Mouse (Mus musculus): ENCODE data around the gene Pde10a. TPM values are rescaled to one million over a fixed set of nuclear protein-coding genes. Genes with fewer than 3 reads are reported as not detected.

The Pde10a gene
- total RNA-seq (2021), result 1 to 10 TPM; 2.5 to 4.5 TPM

GRCm38 (mm10) chr17:8525225-8525721 is at the start of gene Pde10a:
TSS of gene Pde10a (plus strand) at chr17:8525372.
- intact Hi-C loops (cut with DNase I), result no loop called here
- DNase-seq (ENCODE audit: low spot score), result no peak

- intact Hi-C loops (cut with DNase I), result no loop called here
- no peak for DNase-seq (ENCODE audit: low spot score)
Observed at GRCm38 (mm10) chr17:8478554-8478953, 46.6 kb upstream of the Pde10a start.

- DNase-seq (ENCODE audit: low spot score), result no peak
- intact Hi-C loops (cut with DNase I), result no loop called here
Observed at GRCm38 (mm10) chr17:8479493-8480128, 45.6 kb upstream of the Pde10a start.

- intact Hi-C loops (cut with DNase I), result no loop called here
- DNase-seq (ENCODE audit: low spot score), result no peak
Observed at GRCm38 (mm10) chr17:8481797-8482196, 43.4 kb upstream of the Pde10a start.

GRCm38 (mm10) chr17:8482876-8483275 is 42.3 kb upstream of the Pde10a start:
- intact Hi-C loops (cut with DNase I), result no loop called here
- no peak for DNase-seq (ENCODE audit: low spot score)

GRCm38 (mm10) chr17:8484246-8484645 is 40.9 kb upstream of the Pde10a start:
- intact Hi-C loops (cut with DNase I), result no loop called here
- no peak for DNase-seq (ENCODE audit: low spot score)

- intact Hi-C loops (cut with DNase I), result no loop called here
- no peak for DNase-seq (ENCODE audit: low spot score)
Observed at GRCm38 (mm10) chr17:8485146-8485545, 40.0 kb upstream of the Pde10a start.

- DNase-seq (ENCODE audit: low spot score), result peak; percentile 51
- intact Hi-C loops (cut with DNase I), result no loop called here
Observed at GRCm38 (mm10) chr17:8487824-8488223, 37.3 kb upstream of the Pde10a start.

GRCm38 (mm10) chr17:8490971-8491370 is 34.2 kb upstream of the Pde10a start:
- DNase-seq (ENCODE audit: low spot score), result no peak
- intact Hi-C loops (cut with DNase I), result no loop called here

- intact Hi-C loops (cut with DNase I), result no loop called here
- DNase-seq (ENCODE audit: low spot score), result no peak
Observed at GRCm38 (mm10) chr17:8493461-8493860, 31.7 kb upstream of the Pde10a start.

GRCm38 (mm10) chr17:8498151-8498550 is 27.0 kb upstream of the Pde10a start:
- intact Hi-C loops (cut with DNase I), result no loop called here
- DNase-seq (ENCODE audit: low spot score), result no peak

- DNase-seq (ENCODE audit: low spot score), result no peak
Observed at GRCm38 (mm10) chr17:8498655-8499054, 26.5 kb upstream of the Pde10a start.

GRCm38 (mm10) chr17:8499564-8500117 is 25.5 kb upstream of the Pde10a start:
- intact Hi-C loops (cut with DNase I), result no loop called here
- no peak for DNase-seq (ENCODE audit: low spot score)

More at GRCm38 (mm10) chr17:8498655-8499054, 26.5 kb upstream of the Pde10a start:
- intact Hi-C loops (cut with DNase I), result no loop called here

GRCm38 (mm10) chr17:8504381-8504780 is 20.8 kb upstream of the Pde10a start:
- no peak for DNase-seq (ENCODE audit: low spot score)
- intact Hi-C loops (cut with DNase I), result no loop called here

- intact Hi-C loops (cut with DNase I), result no loop called here
Observed at GRCm38 (mm10) chr17:8505669-8506426, 19.3 kb upstream of the Pde10a start.

GRCm38 (mm10) chr17:8506726-8507125 is 18.4 kb upstream of the Pde10a start:
- intact Hi-C loops (cut with DNase I), result no loop called here
- no peak for DNase-seq (ENCODE audit: low spot score)

More at GRCm38 (mm10) chr17:8505669-8506426, 19.3 kb upstream of the Pde10a start:
- DNase-seq (ENCODE audit: low spot score), result peak; percentile 78

- no peak for DNase-seq (ENCODE audit: low spot score)
- intact Hi-C loops (cut with DNase I), result no loop called here
Observed at GRCm38 (mm10) chr17:8507654-8508053, 17.5 kb upstream of the Pde10a start.

- DNase-seq (ENCODE audit: low spot score), result peak; percentile 39
- intact Hi-C loops (cut with DNase I), result no loop called here
Observed at GRCm38 (mm10) chr17:8508305-8509141, 16.6 kb upstream of the Pde10a start.

- intact Hi-C loops (cut with DNase I), result no loop called here
- DNase-seq (ENCODE audit: low spot score), result no peak
Observed at GRCm38 (mm10) chr17:8516006-8516405, 9.2 kb upstream of the Pde10a start.

GRCm38 (mm10) chr17:8523986-8524385 is 1.2 kb upstream of the Pde10a start:
- no peak for DNase-seq (ENCODE audit: low spot score)
- intact Hi-C loops (cut with DNase I), result loop anchor here (1.0 kb wide), 1 partner anchor 14 kb away; no protein-coding TSS in a partner anchor

Measured in heart, postnatal 25 days (tissue).